Mouse (Mus musculus) myocyte (in vitro differentiated cells): ENCODE measurements around the gene Olfr889.

Experiments used
- CEBPB ChIP-seq: IDR thresholded peaks from 2 replicates; pipeline ENCODE4 v1.6.1; 2011; ENCODE audit warnings: mild to moderate bottlenecking, moderate library complexity; ENCODE audit not compliant: poor library complexity, insufficient read depth, severe bottlenecking
- E2F4 ChIP-seq: IDR thresholded peaks from one replicate; pipeline ENCODE4 v1.6.1; 2011; ENCODE audit warnings: mild to moderate bottlenecking, control low read depth, moderate library complexity; ENCODE audit not compliant: insufficient read depth
- MAX ChIP-seq: IDR thresholded peaks from one replicate; pipeline ENCODE4 v1.6.1; 2011; ENCODE audit warnings: low read depth, mild to moderate bottlenecking, control low read depth
- MYOD1 ChIP-seq, 3 experiments: IDR thresholded peaks; one replicate each; pipeline ENCODE4 v1.6.1; 2011; ENCODE audit warnings: control low read depth in 2 of 3, low read depth in 2 of 3, mild to moderate bottlenecking in 2 of 3, moderate library complexity in 1 of 3; ENCODE audit not compliant: insufficient read length in 2 of 3, control insufficient read depth in 1 of 3
- MYOG ChIP-seq, 3 experiments: IDR thresholded peaks; one replicate each; pipeline ENCODE4 v1.6.1; 2011; ENCODE audit warnings: control low read depth in 2 of 3, low read depth in 2 of 3, mild to moderate bottlenecking in 2 of 3; ENCODE audit not compliant: insufficient read length in 2 of 3, control insufficient read depth in 1 of 3, insufficient read depth in 1 of 3
- POLR2A ChIP-seq: IDR thresholded peaks from one replicate; pipeline ENCODE4 v1.6.1; 2011; ENCODE audit warnings: low read depth, mild to moderate bottlenecking, control low read depth, moderate library complexity; ENCODE audit not compliant: insufficient read length
- POLR2AphosphoS2 ChIP-seq: IDR thresholded peaks from one replicate; pipeline ENCODE4 v1.6.1; 2011; ENCODE audit warnings: low read depth, control low read depth; ENCODE audit not compliant: insufficient read length
- REST ChIP-seq: IDR thresholded peaks from one replicate; pipeline ENCODE4 v1.6.1; 2011; ENCODE audit warnings: mild to moderate bottlenecking, control low read depth, moderate library complexity; ENCODE audit not compliant: insufficient read depth, insufficient read length
- TCF12 ChIP-seq: IDR thresholded peaks from one replicate; pipeline ENCODE4 v1.6.1; 2011; ENCODE audit warnings: mild to moderate bottlenecking, control low read depth; ENCODE audit not compliant: poor library complexity, insufficient read depth, severe bottlenecking
- TCF3 ChIP-seq: IDR thresholded peaks from one replicate; pipeline ENCODE4 v1.6.1; 2011; ENCODE audit warnings: low read depth, control low read depth; ENCODE audit not compliant: insufficient read length
- USF1 ChIP-seq: IDR thresholded peaks from one replicate; pipeline ENCODE4 v1.6.1; 2011; ENCODE audit warnings: low read depth, mild to moderate bottlenecking, control low read depth, moderate library complexity

GRCm38 (mm10) chr9:38107828-38108227 is 7.2 kb upstream of the Olfr889 start, which contains the start of gene Olfr888:
- TF ChIP-seq POLR2A: no peak
- TF ChIP-seq TCF12: no peak
- TF ChIP-seq USF1: no peak
- no peak for TF ChIP-seq CEBPB
- TF ChIP-seq MYOD1 (IDR thresholded peaks at IDR 0.05; ENCODE audit: control insufficient read depth in 1 of 3, insufficient read length in 2 of 3, low read depth in 2 of 3): no peak
- no peak for TF ChIP-seq POLR2AphosphoS2
- no peak for TF ChIP-seq MAX
- TF ChIP-seq TCF3: no peak
- no peak for TF ChIP-seq REST
- TF ChIP-seq MYOG (IDR thresholded peaks at IDR 0.05; ENCODE audit: control insufficient read depth in 1 of 3, insufficient read depth in 1 of 3, insufficient read length in 2 of 3, low read depth in 2 of 3): no peak
- no peak for TF ChIP-seq E2F4
